Mouse (Mus musculus): ENCODE data around the gene Ikbke. TPM values are rescaled to one million over a fixed set of nuclear protein-coding genes. Genes with fewer than 3 reads are reported as not detected.

Ikbke gene
- total RNA-seq, 1 experiment from 2014 or later = 20.6 TPM

GRCm38 (mm10) chr1:131288938-131289337 is 9.5 kb upstream of the Ikbke start:
- ATAC-seq (replicated peaks in 1 of 2; ENCODE audit: insufficient read depth in 1 of 2, low FRiP score in 2 of 2, low TSS enrichment in 1 of 2, low read depth in 1 of 2, poor library complexity in 2 of 2, severe bottlenecking in 2 of 2) = no peak

DNA sequence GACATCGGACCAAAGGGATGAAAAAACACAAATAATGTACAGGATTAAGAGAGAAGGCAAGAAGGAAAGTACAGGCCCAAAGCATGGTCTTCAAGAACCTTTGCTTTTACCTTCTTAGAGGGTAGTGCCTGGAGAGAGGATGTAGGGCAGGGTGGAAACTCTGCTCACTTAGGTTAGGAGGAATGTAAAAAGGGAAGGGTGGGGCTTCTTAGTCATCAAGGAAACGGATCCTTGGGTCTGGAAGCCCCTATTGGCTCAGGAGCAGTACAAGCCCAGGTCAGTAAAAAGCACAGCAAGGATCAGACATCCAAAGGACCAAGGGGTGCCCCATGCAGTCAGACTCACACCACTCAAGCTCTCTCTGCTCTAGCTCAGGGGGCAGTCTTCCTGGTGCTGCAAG is 7.9 kb upstream of the Ikbke start:
- no peak for ATAC-seq (replicated peaks in 1 of 2; ENCODE audit: insufficient read depth in 1 of 2, low FRiP score in 2 of 2, low TSS enrichment in 1 of 2, low read depth in 1 of 2, poor library complexity in 2 of 2, severe bottlenecking in 2 of 2)

GRCm38 (mm10) chr1:131286803-131287202 is 7.4 kb upstream of the Ikbke start:
- ATAC-seq (replicated peaks in 1 of 2; ENCODE audit: insufficient read depth in 1 of 2, low FRiP score in 2 of 2, low TSS enrichment in 1 of 2, low read depth in 1 of 2, poor library complexity in 2 of 2, severe bottlenecking in 2 of 2) = peak in 1 of 2 experiments; percentile 44; a peak in 1 of 4 replicates

DNA sequence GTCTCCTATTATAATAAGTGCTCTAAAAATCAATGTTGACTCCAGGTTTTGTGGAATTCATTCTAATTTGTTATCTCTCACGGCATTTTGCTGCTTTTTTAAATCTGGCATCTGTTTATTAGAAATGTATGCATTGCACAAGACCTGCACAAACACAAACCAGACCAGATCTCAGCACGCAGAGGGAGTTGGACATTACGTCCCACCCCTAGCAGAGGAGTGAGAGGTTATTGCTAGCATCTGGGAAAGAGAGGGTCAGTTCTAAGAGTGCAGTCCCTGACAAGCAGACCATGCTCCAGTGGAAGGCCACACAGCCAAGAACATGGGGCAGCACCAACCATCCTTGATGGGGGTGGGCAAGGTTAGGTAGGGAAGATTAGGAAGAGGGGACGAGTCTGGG is 5.2 kb upstream of the Ikbke start:
- ATAC-seq (replicated peaks in 1 of 2; ENCODE audit: insufficient read depth in 1 of 2, low FRiP score in 2 of 2, low TSS enrichment in 1 of 2, low read depth in 1 of 2, poor library complexity in 2 of 2, severe bottlenecking in 2 of 2) = no peak

DNA sequence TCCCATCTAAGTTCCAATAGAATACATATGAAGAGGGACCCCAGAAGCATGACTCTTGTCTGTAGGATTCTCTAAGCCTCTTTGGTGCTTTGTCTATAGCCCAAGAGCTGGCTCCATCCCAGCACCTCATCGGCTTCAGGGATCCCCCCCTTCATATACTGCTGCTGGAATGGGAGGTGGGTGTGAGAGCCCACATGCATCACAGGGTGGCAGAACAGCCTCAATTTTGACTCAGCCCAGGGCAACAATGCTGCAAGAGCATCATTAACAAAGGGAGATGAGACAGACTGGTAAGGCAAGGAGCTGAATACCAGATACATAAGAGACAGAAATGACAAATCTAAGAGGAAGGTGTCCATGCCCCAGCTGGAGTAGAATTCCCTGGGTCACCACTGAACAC is 4.8 kb upstream of the Ikbke start:
- ATAC-seq (replicated peaks in 1 of 2; ENCODE audit: insufficient read depth in 1 of 2, low FRiP score in 2 of 2, low TSS enrichment in 1 of 2, low read depth in 1 of 2, poor library complexity in 2 of 2, severe bottlenecking in 2 of 2) = no peak

- no peak for ATAC-seq (replicated peaks in 1 of 2; ENCODE audit: insufficient read depth in 1 of 2, low FRiP score in 2 of 2, low TSS enrichment in 1 of 2, low read depth in 1 of 2, poor library complexity in 2 of 2, severe bottlenecking in 2 of 2)
Observed at GRCm38 (mm10) chr1:131281731-131282130, 2.3 kb upstream of the Ikbke start.

DNA sequence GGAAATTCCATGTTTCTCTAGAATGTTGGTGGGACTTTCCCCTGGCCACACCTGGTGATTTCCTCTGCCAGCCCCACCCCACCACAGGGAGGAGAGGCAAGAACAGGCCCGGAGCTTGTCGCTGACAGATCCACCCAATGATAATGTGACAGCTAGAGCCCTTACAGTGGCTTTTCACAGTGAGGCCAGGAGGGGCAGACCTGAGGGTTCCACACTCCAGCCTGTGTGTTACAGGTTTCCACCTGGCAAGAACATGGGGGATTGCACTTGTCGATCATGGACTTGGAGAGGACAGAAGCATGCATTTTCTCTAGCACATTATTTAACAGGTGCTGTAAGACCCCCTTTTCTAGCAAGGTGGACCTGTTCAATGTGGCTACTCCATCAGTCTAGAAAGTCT is 874 bp upstream of the Ikbke start:
- no peak for ATAC-seq (replicated peaks in 1 of 2; ENCODE audit: insufficient read depth in 1 of 2, low FRiP score in 2 of 2, low TSS enrichment in 1 of 2, low read depth in 1 of 2, poor library complexity in 2 of 2, severe bottlenecking in 2 of 2)

GRCm38 (mm10) chr1:131278606-131279455 is 575 bp downstream of the Ikbke start:
- ATAC-seq (replicated peaks in 1 of 2; ENCODE audit: insufficient read depth in 1 of 2, low FRiP score in 2 of 2, low TSS enrichment in 1 of 2, low read depth in 1 of 2, poor library complexity in 2 of 2, severe bottlenecking in 2 of 2) = peak; percentile 4 to 14; a peak in 2 of 4 replicates

GRCm38 (mm10) chr1:131276831-131277230 is 2.6 kb downstream of the Ikbke start:
- ATAC-seq (replicated peaks in 1 of 2; ENCODE audit: insufficient read depth in 1 of 2, low FRiP score in 2 of 2, low TSS enrichment in 1 of 2, low read depth in 1 of 2, poor library complexity in 2 of 2, severe bottlenecking in 2 of 2) = peak in 1 of 2 experiments; percentile 9; a peak in 1 of 4 replicates

DNA sequence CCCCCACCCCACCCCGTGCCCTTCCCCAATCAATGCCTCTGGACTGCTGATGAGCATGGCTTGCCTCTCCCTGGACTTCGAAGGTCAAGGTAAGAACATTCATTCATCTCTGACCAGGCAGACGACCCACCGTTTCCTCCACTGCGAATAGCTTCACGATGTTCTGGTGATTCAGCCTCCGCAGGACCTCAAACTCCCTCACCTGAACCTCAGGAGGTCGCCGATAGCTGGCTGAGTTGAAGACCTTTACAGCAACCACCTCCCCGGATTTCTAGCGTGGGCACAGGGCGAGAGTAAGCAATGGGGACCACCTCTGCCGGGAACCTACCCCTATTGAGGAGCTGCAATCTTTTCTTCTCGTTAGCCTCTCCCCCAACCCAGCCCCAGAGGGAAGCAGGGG is 3.8 kb downstream of the Ikbke start:
- no peak for ATAC-seq (replicated peaks in 1 of 2; ENCODE audit: insufficient read depth in 1 of 2, low FRiP score in 2 of 2, low TSS enrichment in 1 of 2, low read depth in 1 of 2, poor library complexity in 2 of 2, severe bottlenecking in 2 of 2)

DNA sequence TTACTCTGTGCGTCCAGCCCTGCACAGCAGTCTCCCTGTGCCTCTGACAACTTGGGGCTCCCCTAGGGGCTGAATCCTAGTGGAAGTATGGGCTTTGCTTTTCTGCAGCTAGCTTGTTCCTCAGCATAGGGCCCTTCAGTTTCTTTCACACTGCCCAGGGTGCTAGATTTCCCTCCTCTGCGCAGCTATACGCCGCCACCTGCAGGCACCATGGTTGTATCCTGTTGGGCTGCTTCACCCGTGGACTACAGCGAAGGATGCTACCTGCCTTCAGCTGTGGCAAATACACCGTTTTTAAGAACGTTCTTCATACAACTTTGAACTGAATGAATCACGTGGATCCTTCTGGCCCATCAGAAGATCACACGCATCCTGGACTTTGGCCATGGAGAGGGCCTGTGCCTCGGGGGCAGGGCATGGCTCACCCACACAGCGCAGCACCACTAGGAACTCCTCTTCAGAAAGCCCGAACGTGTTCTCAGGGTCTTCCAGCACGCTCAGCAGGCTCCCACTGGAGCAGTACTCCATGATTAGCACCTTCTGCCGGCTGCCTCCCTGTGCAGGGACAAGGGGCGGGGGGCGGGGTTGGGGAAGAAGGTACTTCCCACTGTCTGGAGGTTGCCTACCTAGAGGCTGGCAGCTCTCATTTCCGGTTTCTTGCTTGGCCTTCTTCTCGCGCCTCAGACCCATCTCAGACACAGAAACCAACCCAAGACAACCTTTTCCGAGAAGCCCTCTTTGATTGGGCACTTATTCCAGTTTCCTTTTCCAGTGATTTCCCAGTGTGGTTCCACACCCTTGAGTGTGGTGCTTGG is 4.5 kb downstream of the Ikbke start:
- no peak for ATAC-seq (replicated peaks in 1 of 2; ENCODE audit: insufficient read depth in 1 of 2, low FRiP score in 2 of 2, low TSS enrichment in 1 of 2, low read depth in 1 of 2, poor library complexity in 2 of 2, severe bottlenecking in 2 of 2)

- peak in 1 of 2 experiments; percentile 75; a peak in 1 of 4 replicates for ATAC-seq (replicated peaks in 1 of 2; ENCODE audit: insufficient read depth in 1 of 2, low FRiP score in 2 of 2, low TSS enrichment in 1 of 2, low read depth in 1 of 2, poor library complexity in 2 of 2, severe bottlenecking in 2 of 2)
Observed at GRCm38 (mm10) chr1:131269797-131270578, 9.4 kb downstream of the Ikbke start.

GRCm38 (mm10) chr1:131268776-131269175 is 10.6 kb downstream of the Ikbke start:
- ATAC-seq (replicated peaks in 1 of 2; ENCODE audit: insufficient read depth in 1 of 2, low FRiP score in 2 of 2, low TSS enrichment in 1 of 2, low read depth in 1 of 2, poor library complexity in 2 of 2, severe bottlenecking in 2 of 2) = no peak

DNA sequence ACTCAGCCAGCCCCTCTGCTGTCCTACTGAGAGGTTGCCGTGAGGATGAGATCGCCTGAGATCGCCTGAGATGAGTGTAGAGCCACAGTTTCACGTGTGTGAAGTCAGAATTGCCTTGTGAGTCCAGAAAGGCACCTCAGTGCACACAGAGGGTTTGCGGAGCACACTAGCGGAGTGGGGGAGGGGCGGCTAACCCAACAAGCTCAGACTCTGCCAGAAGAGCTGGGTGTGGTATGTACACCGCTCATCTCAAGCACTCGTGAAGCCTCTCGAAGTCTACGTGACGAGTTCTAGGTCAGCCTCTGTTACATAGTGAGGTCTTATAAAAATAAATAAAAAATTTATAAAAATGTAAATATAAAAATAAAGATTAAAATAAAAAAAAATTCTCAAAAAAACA is 15.5 kb downstream of the Ikbke start:
- ATAC-seq (replicated peaks in 1 of 2; ENCODE audit: insufficient read depth in 1 of 2, low FRiP score in 2 of 2, low TSS enrichment in 1 of 2, low read depth in 1 of 2, poor library complexity in 2 of 2, severe bottlenecking in 2 of 2) = no peak

- ATAC-seq (replicated peaks in 1 of 2; ENCODE audit: insufficient read depth in 1 of 2, low FRiP score in 2 of 2, low TSS enrichment in 1 of 2, low read depth in 1 of 2, poor library complexity in 2 of 2, severe bottlenecking in 2 of 2) = peak; percentile 51 to 73; a peak in 2 of 4 replicates
Observed at GRCm38 (mm10) chr1:131260309-131260656, 19.1 kb downstream of the Ikbke start.

DNA sequence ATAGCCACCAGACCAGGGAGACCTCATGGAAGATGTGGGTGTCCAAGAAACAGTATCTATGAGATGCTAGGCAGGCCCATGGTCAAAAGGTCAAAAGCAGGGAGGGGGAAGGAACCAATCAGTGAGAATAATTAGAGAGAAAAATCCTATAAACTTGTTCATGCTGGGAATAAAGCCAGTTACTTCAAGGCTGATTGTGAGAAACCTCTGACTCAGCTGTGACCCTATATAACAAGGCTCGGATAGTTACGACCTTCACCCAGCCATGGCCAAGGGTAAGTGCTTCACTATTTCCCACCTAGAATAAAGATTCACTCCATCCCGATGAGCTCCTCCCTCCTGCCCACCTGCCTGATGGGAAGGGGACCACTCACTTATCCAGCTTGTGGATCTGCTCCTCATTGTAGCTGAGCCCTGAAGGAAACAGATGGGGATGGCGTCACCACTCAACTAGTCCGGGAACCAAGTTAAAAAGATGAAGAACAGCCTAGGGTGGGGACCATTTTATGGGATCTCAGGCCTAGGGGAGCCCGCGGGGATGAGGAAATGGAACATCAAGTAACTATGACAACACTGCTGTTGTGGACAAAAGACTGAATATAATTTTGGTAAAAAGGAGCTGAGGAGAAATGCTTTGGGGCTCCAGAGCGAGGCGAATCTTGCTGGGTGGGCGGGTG is 19.6 kb downstream of the Ikbke start:
- ATAC-seq (replicated peaks in 1 of 2; ENCODE audit: insufficient read depth in 1 of 2, low FRiP score in 2 of 2, low TSS enrichment in 1 of 2, low read depth in 1 of 2, poor library complexity in 2 of 2, severe bottlenecking in 2 of 2) = no peak

- no peak for ATAC-seq (replicated peaks in 1 of 2; ENCODE audit: insufficient read depth in 1 of 2, low FRiP score in 2 of 2, low TSS enrichment in 1 of 2, low read depth in 1 of 2, poor library complexity in 2 of 2, severe bottlenecking in 2 of 2)
Observed at GRCm38 (mm10) chr1:131257288-131257687, 22.1 kb downstream of the Ikbke start.

Data from hematopoietic stem cell, adult 5-6 weeks (primary cell).